Mouse (Mus musculus): ENCODE data around the gene Tbc1d30. TPM values are rescaled to one million over a fixed set of nuclear protein-coding genes. Genes with fewer than 3 reads are reported as not detected.

The Tbc1d30 gene
- polyA plus RNA-seq, 1 experiment from 2014 or later: 1.3 TPM

GRCm38 (mm10) chr10:121294471-121294870 is 56.6 kb downstream of the Tbc1d30 start:
- no peaks in the 10 kb centered on the region for H3K36me3 ChIP-seq
- peaks cover 27% of the 10 kb centered on the region for H3K4me1 ChIP-seq
- H3K9me3 ChIP-seq: no peaks in the 10 kb centered on the region
- no peak overlapping the region for H3K4me3 ChIP-seq
- no peak overlapping the region for H3K27ac ChIP-seq
- H3K27me3 ChIP-seq (ENCODE audit: insufficient read depth, poor library complexity, severe bottlenecking): no peaks in the 10 kb centered on the region; the same call in 1 of the 2 replicates
- 70% methylated on average over 16 of the region's 16 CpGs for WGBS
- no peak for DNase-seq (ENCODE audit: low spot score)

GRCm38 (mm10) chr10:121293829-121294228 is 57.2 kb downstream of the Tbc1d30 start:
- H3K36me3 ChIP-seq: no peaks in the 10 kb centered on the region
- peaks cover 27% of the 10 kb centered on the region for H3K4me1 ChIP-seq
- 60% methylated on average over 8 of the region's 8 CpGs for WGBS
- no peak overlapping the region for H3K4me3 ChIP-seq
- no peak overlapping the region for H3K27ac ChIP-seq
- no peaks in the 10 kb centered on the region for H3K9me3 ChIP-seq
- no peaks in the 10 kb centered on the region; the same call in 1 of the 2 replicates for H3K27me3 ChIP-seq (ENCODE audit: insufficient read depth, poor library complexity, severe bottlenecking)
- DNase-seq (ENCODE audit: low spot score): no peak

GRCm38 (mm10) chr10:121291272-121291917 is 59.7 kb downstream of the Tbc1d30 start:
- no peak for DNase-seq (ENCODE audit: low spot score)
- no peaks in the 10 kb centered on the region for H3K9me3 ChIP-seq
- H3K4me1 ChIP-seq: peaks cover 17% of the 10 kb centered on the region
- no peaks in the 10 kb centered on the region for H3K36me3 ChIP-seq
- H3K27ac ChIP-seq: no peak overlapping the region
- no peak overlapping the region for H3K4me3 ChIP-seq
- 81% methylated on average over 10 of the region's 10 CpGs for WGBS
- no peaks in the 10 kb centered on the region; the same call in 1 of the 2 replicates for H3K27me3 ChIP-seq (ENCODE audit: insufficient read depth, poor library complexity, severe bottlenecking)

GRCm38 (mm10) chr10:121290682-121291078 is 60.4 kb downstream of the Tbc1d30 start:
- Histone ChIP-seq H3K4me3 (no peak overlapping the region), H3K4me1 (peaks cover 17% of the 10 kb centered on the region), H3K36me3 (no peaks in the 10 kb centered on the region), H3K27ac (no peak overlapping the region), H3K9me3 (no peaks in the 10 kb centered on the region), H3K27me3 (ENCODE audit: insufficient read depth, poor library complexity, severe bottlenecking) (no peaks in the 10 kb centered on the region; the same call in 1 of the 2 replicates)
- DNase-seq (ENCODE audit: low spot score): no peak
- WGBS: 49% methylated on average over 20 of the region's 20 CpGs

GRCm38 (mm10) chr10:121289970-121290681 is 61.0 kb downstream of the Tbc1d30 start:
- WGBS: 54% methylated on average over 4 of the region's 4 CpGs
- Histone ChIP-seq H3K4me1 (peaks cover 17% of the 10 kb centered on the region), H3K4me3 (no peak overlapping the region), H3K36me3 (no peaks in the 10 kb centered on the region), H3K27me3 (ENCODE audit: insufficient read depth, poor library complexity, severe bottlenecking) (no peaks in the 10 kb centered on the region; the same call in 1 of the 2 replicates), H3K9me3 (no peaks in the 10 kb centered on the region), H3K27ac (no peak overlapping the region)
- no peak for DNase-seq (ENCODE audit: low spot score)

- H3K36me3 ChIP-seq: no peaks in the 10 kb centered on the region
- H3K4me1 ChIP-seq: peaks cover 8% of the 10 kb centered on the region; the same call in 1 of the 2 replicates
- no peak overlapping the region for H3K4me3 ChIP-seq
- no peak for DNase-seq (ENCODE audit: low spot score)
- no peak overlapping the region for H3K27ac ChIP-seq
- 88% methylated on average over 6 of the region's 6 CpGs for WGBS
- H3K27me3 ChIP-seq (ENCODE audit: insufficient read depth, poor library complexity, severe bottlenecking): no peaks in the 10 kb centered on the region; the same call in 1 of the 2 replicates
- no peaks in the 10 kb centered on the region for H3K9me3 ChIP-seq
These were observed 68.2 kb downstream of the Tbc1d30 start for GRCm38 (mm10) chr10:121282926-121283325.

GRCm38 (mm10) chr10:121282436-121282835 is 68.6 kb downstream of the Tbc1d30 start:
- no peaks in the 10 kb centered on the region for H3K36me3 ChIP-seq
- no peak overlapping the region for H3K27ac ChIP-seq
- peaks cover 8% of the 10 kb centered on the region; the same call in 1 of the 2 replicates for H3K4me1 ChIP-seq
- no peaks in the 10 kb centered on the region for H3K9me3 ChIP-seq
- no peak overlapping the region for H3K4me3 ChIP-seq
- 76% methylated on average over 11 of the region's 11 CpGs for WGBS
- H3K27me3 ChIP-seq (ENCODE audit: insufficient read depth, poor library complexity, severe bottlenecking): no peaks in the 10 kb centered on the region; the same call in 1 of the 2 replicates
- DNase-seq (ENCODE audit: low spot score): no peak

- no peak for DNase-seq (ENCODE audit: low spot score)
- 82% methylated on average over 11 of the region's 11 CpGs for WGBS
- Histone ChIP-seq H3K36me3 (no peaks in the 10 kb centered on the region), H3K4me1 (peaks cover 12% of the 10 kb centered on the region), H3K9me3 (no peaks in the 10 kb centered on the region), H3K27me3 (ENCODE audit: insufficient read depth, poor library complexity, severe bottlenecking) (no peaks in the 10 kb centered on the region), H3K4me3 (no peak overlapping the region), H3K27ac (no peak overlapping the region)
These were observed 70.1 kb downstream of the Tbc1d30 start for GRCm38 (mm10) chr10:121280943-121281342.

DNA sequence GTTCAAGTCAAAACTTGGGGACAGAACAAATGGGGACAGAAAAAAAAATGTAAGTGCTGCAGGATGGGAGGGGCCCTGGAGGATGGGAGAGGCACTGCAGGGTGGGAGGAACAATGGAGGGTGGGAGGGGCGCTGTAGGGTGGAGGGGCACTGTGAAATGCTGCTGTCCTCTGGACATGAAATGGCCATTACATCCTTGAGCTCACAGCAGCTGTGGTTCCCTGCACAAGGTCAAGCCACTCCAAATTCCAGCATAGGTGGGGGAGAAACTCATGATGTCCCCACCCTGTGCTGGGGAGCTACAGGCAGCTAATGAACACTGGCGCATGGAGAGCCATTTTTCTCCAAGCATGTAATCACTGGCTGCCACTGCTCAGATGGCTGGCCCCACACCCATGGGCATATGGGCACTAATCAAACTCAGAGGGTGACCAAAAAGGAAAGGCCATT is 74.0 kb downstream of the Tbc1d30 start:
- Histone ChIP-seq H3K36me3 (peaks cover 2% of the 10 kb centered on the region; the same call in 1 of the 2 replicates), H3K27ac (no peak overlapping the region), H3K4me1 (peaks cover 7% of the 10 kb centered on the region), H3K27me3 (ENCODE audit: insufficient read depth, poor library complexity, severe bottlenecking) (no peaks in the 10 kb centered on the region), H3K4me3 (no peak overlapping the region), H3K9me3 (no peaks in the 10 kb centered on the region)
- no peak for DNase-seq (ENCODE audit: low spot score)
- 73% methylated on average over 2 of the region's 2 CpGs for WGBS

- Histone ChIP-seq H3K27me3 (ENCODE audit: insufficient read depth, poor library complexity, severe bottlenecking) (no peaks in the 10 kb centered on the region), H3K4me1 (peaks cover 4% of the 10 kb centered on the region; the same call in 1 of the 2 replicates), H3K36me3 (peaks cover 2% of the 10 kb centered on the region; the same call in 1 of the 2 replicates), H3K4me3 (no peak overlapping the region), H3K9me3 (no peaks in the 10 kb centered on the region), H3K27ac (no peak overlapping the region)
- no peak for DNase-seq (ENCODE audit: low spot score)
- whole genome bisulfite sequencing: 65% methylated on average over 1 of the region's 1 CpGs
These were observed 76.1 kb downstream of the Tbc1d30 start for GRCm38 (mm10) chr10:121274964-121275363.

- Histone ChIP-seq H3K27ac (no peak overlapping the region), H3K9me3 (no peaks in the 10 kb centered on the region), H3K4me3 (no peak overlapping the region), H3K27me3 (ENCODE audit: insufficient read depth, poor library complexity, severe bottlenecking) (peaks cover 25% of the 10 kb centered on the region), H3K36me3 (peaks cover 2% of the 10 kb centered on the region; the same call in 1 of the 2 replicates), H3K4me1 (peaks cover 9% of the 10 kb centered on the region; the same call in 1 of the 2 replicates)
- no peak for DNase-seq (ENCODE audit: low spot score)
- WGBS: 76% methylated on average over 8 of the region's 8 CpGs
These were observed 80.1 kb downstream of the Tbc1d30 start for GRCm38 (mm10) chr10:121271002-121271401.

GRCm38 (mm10) chr10:121268771-121269170 is 82.3 kb downstream of the Tbc1d30 start:
- Histone ChIP-seq H3K27ac (no peak overlapping the region), H3K27me3 (ENCODE audit: insufficient read depth, poor library complexity, severe bottlenecking) (peaks cover 25% of the 10 kb centered on the region), H3K4me1 (peaks cover 9% of the 10 kb centered on the region; the same call in 1 of the 2 replicates), H3K36me3 (no peaks in the 10 kb centered on the region; the same call in 1 of the 2 replicates), H3K9me3 (no peaks in the 10 kb centered on the region), H3K4me3 (no peak overlapping the region)
- no peak for DNase-seq (ENCODE audit: low spot score)
- 78% methylated on average over 8 of the region's 8 CpGs for WGBS

DNA sequence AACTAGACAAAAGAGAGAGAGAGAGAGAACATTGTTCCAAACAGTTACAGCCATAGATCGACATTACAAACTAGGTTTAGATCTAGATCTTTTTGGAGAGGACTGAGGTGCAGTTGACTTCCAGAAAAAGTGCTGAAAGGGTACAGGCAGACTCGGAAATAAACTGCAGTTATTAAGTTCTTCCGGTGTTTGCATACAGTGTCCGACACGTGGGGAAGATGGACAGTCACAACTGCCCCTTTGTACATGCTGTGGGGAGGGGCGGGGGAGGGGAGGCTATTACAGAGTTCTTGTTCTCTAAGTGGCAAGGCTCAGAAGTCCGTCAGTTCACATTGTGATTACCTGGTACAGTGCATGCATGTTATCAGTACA is 86.9 kb downstream of the Tbc1d30 start:
- no peak for DNase-seq (ENCODE audit: low spot score)
- Histone ChIP-seq H3K9me3 (no peaks in the 10 kb centered on the region), H3K4me3 (no peak overlapping the region), H3K36me3 (no peaks in the 10 kb centered on the region), H3K27me3 (ENCODE audit: insufficient read depth, poor library complexity, severe bottlenecking) (peaks cover 23% of the 10 kb centered on the region), H3K4me1 (peaks cover 9% of the 10 kb centered on the region; the same call in 1 of the 2 replicates), H3K27ac (no peak overlapping the region)
- 66% methylated on average over 7 of the region's 7 CpGs for WGBS
